Mouse (Mus musculus) layer of hippocampus, postnatal 25 days (tissue): ENCODE data around the gene Eef2. TPM values are rescaled to one million over a fixed set of nuclear protein-coding genes. Genes with fewer than 3 reads are reported as not detected.
"Not testable (repeated sequence)": the region's sequence is repeated elsewhere in the genome, so short reads cannot be mapped to it uniquely, and the experiment has no call there.

Source experiments
- DNase-seq, 2 experiments: peaks; one replicate each; pipeline ENCODE4 v3.0.0; 2022; ENCODE audit warnings: mixed read lengths in 2 of 2, low spot score in 1 of 2; ENCODE audit errors: extremely low spot score in 1 of 2
- total RNA-seq, 2 experiments: library from RNA; stranded (reverse); gene quantifications; 2 replicates each; pipeline ENCODE4 v1.2.3; 2021

Eef2 gene
- total RNA-seq, 2 experiments from 2014 or later, result 896 to 944 TPM

DNA sequence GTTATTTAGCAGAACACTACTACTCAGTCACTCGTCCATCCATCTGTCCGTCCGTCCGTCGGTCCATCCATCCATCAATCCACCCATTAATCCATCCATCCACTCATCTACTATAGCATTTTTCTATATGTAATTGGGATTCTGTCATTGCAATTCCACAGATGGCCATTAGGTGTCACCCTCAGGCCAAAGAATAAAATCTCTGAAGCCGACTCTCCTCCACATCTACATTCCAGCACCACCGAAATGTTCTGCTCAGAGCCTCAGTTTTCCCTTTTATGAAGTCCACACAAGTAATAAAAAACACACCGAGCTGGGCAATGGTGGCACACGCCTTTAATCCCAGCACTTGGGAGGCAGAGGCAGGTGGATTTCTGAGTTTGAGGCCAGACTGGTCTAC lies 21.8 kb downstream of the Eef2 start:
- peak in 1 of 2 experiments; percentile 77 for DNase-seq

DNA sequence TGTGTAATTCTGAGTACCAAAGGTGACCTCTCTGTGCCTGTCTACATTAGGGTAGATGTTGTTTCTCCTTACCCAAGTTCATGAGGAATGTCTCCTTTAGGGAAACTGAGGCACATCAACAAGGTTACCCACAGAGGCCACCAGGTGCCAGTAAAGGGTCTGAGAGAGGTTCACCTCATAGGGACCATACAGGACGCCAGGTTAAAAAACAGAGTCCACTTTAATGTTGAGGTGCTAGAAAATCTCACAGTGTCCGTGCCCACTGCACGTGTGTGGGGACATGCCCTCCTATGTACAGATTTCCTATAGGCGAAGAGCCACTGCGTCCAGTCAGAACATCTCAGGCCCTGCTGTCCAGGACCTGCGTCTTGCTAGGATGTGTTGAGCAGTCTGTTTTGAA lies 22.6 kb downstream of the Eef2 start:
- no peak for DNase-seq

DNA sequence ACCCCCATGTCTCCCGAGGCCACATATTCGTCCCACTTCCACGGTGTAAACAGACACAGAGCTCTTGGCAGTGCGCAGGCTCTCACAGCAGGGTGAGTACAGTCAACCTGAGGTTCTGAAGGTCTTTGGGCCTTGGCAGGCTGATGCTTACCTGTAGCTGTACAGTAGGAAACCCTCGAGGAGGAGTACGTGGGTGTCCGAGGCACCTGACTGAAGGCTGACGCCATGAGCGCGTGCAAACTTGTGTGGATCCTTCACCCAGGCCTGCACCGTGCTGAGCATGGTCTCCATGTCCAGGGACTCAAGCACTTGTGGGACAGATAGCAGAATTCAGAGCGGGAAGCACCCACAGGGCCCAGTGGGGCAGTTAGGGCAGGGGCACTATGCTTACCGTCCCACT lies 23.7 kb downstream of the Eef2 start:
- no peak for DNase-seq

DNA sequence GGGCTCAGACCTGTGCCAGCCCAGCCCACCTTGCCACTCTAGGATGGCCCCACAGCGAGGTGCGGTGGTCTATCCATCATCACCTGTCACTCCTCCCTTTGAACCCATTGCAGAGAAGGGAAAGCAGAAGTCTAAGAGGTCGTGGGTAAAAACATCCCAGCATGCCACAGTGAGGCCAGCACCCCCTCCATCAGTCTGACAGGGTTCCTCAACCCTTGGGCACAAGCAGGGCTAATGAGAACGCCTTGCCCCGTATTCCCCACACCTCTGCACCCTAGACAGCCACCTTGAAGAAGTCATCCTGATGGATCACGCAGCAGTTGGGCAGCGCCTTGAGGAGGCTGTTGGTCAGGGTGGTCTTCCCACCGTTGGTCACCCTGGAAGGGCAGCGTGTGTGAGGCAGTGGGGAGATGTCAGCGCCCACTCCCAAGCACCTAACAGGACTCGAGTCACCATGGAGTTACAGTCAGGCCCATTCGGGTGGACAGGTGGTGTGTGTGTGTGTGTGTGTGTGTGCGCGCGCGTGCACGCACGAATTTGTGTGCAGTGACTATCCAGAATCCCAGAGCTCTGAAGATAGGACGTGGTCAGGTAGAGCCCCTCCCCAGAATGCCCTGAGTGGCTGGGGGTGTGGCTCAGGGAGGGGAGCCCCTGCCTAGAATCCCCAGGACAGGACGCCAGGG lies 24.3 kb downstream of the Eef2 start:
- no peak for DNase-seq

DNA sequence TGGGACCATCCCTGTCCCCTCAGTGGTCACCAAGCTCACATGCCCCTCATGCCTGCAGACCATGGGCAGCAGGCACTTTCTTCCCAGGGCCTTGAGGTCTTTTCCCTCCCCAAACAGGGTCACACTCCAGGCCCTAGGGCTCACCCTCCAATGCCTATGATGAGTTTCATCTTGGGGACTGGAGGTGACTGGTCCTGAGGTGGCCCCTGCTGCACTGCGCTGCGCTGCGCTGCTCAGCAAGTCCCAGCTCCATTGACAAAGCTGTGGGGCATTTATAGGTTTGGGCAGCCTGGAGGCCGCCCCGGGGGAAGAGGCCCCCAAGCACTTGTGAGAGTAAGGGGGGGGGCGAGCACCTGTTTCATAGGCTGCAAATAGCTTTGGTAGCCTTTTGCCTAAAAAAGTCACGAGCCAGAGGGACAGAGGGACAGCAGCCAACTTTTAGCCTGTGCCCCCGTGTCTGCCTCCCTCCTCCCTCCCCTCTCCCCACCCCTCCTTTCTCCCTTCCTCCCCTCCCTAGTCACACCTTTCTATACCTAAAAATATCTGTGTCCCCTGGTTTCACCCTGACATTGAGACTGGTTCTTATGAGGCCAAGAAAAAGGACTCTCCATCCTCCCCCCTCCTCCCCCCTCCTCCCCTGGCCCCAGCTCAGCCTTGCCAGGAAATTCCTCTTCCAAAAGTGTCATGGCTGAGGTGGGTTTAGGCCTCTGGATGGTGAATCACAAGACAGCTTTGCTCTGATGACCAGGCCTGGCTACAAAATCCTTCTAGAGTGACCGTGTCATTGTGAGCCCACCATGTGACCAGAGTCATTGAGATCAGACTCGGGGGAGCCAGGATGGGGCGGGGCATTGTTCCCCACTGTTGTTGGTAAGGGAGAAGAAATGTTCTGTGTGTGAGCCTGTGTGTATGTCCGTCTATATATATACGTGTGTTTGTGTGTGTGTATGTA lies 25.7 kb downstream of the Eef2 start, which contains the start of gene Nmrk2:
Gene Nmrk2, minus strand, starts transcription at position 245 of the 952 bp plus-strand sequence.
- no peak for DNase-seq

DNA sequence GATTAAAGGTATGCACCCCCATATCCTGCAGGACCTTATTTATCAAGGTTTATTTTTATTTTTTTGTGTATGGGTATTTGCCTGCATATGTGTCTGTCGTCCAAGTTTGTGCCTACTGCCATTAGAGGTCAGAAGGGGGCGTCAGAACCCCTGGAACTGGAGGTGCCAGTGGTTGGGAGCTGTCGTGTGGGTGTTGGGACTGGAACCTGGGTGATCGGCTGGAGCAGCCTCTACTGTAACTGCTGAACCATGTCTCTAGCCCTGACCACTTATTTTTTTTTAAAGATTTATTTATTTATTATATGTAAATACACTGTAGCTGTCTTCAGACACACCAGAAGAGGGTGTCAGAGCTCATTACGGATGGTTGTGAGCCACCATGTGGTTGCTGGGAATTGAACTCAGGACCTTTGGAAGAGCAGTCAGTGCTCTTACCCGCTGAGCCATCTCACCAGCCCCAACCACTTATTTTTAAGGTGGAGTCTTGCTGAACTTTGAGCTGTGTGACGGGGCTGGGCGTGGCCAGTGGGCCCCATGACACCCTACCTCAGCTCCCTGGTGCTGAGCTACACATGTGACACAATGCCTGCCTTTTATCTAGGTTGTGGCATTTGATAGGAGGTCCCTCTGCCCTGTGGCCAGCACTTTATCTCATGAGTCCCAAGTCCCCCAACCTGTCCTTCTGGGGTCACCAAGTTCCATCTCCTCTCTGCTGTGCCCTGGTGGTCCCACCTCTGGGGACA lies 26.7 kb downstream of the Eef2 start:
- no peak for DNase-seq

GRCm38 (mm10) chr10:81204137-81204536 lies 27.7 kb downstream of the Eef2 start:
- DNase-seq, result no peak

GRCm38 (mm10) chr10:81210154-81210553 lies 33.7 kb downstream of the Eef2 start:
- DNase-seq, result no peak

DNA sequence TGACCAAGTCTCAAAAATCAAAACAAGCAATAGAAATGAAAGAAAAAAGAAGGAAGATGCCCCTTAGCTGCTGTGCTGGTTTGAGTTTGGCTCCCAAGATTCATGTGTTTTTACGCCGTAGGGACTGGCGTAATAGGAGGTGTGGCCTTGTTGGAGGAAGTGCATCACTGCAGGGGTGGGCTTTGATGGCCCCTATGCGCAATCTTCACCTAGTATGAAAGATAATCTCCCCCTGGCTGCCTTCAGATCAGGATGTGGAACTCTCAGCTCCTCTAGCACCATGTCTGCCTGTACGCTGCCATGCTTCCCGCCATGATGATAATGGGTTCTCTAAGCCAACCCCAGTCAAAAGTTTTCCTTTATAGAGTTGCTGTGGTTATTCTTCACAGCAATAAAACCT lies 39.8 kb downstream of the Eef2 start:
- no peak for DNase-seq

DNA sequence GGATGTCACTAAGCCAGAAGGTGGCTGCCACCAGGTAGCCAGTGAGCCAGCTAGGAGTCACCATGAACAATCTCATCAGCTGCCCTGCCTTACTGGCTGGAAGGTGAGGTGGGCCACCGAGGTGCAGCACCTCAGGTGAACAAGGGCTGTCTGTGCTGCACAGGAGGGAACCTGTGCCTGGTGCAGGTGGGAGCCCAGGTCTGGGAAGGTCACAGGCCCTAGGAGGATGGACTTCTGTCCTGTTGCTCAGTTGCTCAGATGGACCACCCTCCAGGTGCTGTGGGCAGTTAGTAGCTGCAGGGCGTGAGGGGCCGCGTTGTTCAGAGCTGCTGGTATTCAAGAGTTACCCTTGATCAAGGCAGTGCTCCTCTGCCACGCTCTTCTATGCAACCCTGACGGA lies 40.4 kb downstream of the Eef2 start:
- DNase-seq, result no peak

GRCm38 (mm10) chr10:81217267-81217666 lies 40.8 kb downstream of the Eef2 start:
- not testable (repeated sequence) for DNase-seq

DNA sequence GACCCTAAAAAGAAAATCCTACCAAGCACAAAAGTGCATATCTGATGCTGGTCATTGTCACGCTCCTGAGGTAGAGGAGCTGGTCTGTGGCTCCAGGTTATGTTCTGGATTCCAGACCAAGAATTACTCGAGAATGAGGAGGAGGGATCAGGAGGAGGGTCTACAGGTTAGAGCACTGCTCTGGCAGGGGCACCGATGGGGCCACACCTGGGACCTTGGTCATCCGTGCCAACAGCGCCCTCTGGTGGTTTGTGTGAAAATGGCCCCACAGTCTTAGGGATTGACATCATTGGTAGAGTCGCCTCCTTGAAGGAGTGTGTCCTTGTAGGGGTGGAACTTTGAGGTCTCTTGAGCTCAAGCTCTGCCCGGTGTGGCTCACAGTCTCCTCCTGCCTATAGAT lies 41.5 kb downstream of the Eef2 start:
- DNase-seq, result peak in 1 of 2 experiments; percentile 67

- no peak for DNase-seq
Measured at GRCm38 (mm10) chr10:81221402-81222015, 45.1 kb downstream of the Eef2 start.

- not testable (repeated sequence) for DNase-seq
Measured at GRCm38 (mm10) chr10:81223731-81224130, 47.3 kb downstream of the Eef2 start.

GRCm38 (mm10) chr10:81229735-81230437 lies 53.5 kb downstream of the Eef2 start:
- no peak for DNase-seq

GRCm38 (mm10) chr10:81230438-81231332 lies 54.3 kb downstream of the Eef2 start, which contains the start of gene Atcay:
Gene Atcay, minus strand, starts transcription at chr10:81230833.
- DNase-seq, result peak; percentile 70 to 75

GRCm38 (mm10) chr10:81231436-81231835 lies 55.0 kb downstream of the Eef2 start:
- DNase-seq, result no peak
